Mouse (Mus musculus): ENCODE results near the gene Zkscan16. TPM values are rescaled to one million over a fixed set of nuclear protein-coding genes. Genes with fewer than 3 reads are reported as not detected.
A peak's percentile ranks its signal among the peaks of the same experiment; 100 is the strongest.

Zkscan16 gene
- total and polyA plus RNA-seq, 3 experiments: not detected

DNA sequence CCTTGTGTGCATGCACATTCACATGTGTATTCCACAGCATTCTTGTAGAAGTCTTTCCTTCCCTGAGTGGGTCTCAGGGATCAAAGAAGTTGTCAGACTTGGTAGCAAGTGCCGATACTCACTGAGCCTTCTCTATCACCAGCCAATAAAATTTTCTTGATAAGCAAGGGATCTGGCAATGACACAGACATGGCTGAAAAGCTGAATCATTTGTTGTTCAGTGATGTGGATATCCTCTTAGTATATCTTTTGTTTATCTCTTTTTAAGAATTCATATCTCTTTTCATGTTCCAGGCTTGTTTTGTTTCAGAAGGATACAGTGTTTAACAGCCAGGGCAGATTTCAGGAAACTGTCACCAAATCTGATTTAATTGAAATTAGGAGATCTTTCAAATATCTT lies 55.3 kb downstream of the Zkscan16 start:
- peaks cover 7% of the 10 kb centered on the region for H3K79me2 ChIP-seq (ENCODE audit: control insufficient read depth, insufficient read depth, low read length, poor library complexity)
- TF ChIP-seq RCOR1 (IDR thresholded peaks at IDR 0.05; ENCODE audit: low read depth, low read length) (peak; percentile 70), EP300 (IDR thresholded peaks at IDR 0.05; ENCODE audit: low read depth in 1 of 2, low read length in 2 of 2) (peak; percentile 39 to 43; a peak in 1 of 4 replicates), GATA1 (IDR thresholded peaks at IDR 0.05; ENCODE audit: low read depth, low read length) (peak; percentile 67), MAX (IDR thresholded peaks at IDR 0.05; ENCODE audit: low read length) (no peak), TCF12 (IDR thresholded peaks at IDR 0.05; ENCODE audit: low read depth, low read length) (0 out of 2 replicates have a peak, but pooled peaks have one; percentile 16), MYB (IDR thresholded peaks at IDR 0.05; ENCODE audit: low read depth, low read length) (no peak), ETS1 (IDR thresholded peaks at IDR 0.05; ENCODE audit: low read depth, low read length) (peak; percentile 63)
- peak; percentile 47 for DNase-seq (ENCODE audit: low read depth, low spot score)

GRCm38 (mm10) chr4:58999686-59000085 lies 56.3 kb downstream of the Zkscan16 start:
- Histone ChIP-seq H3K9me3 (replicated peaks; ENCODE audit: insufficient read depth, low read length) (no peaks in the 10 kb centered on the region), H3K4me3 (ENCODE audit: control insufficient read depth in 1 of 2, insufficient read depth in 1 of 2, low read depth in 2 of 2, low read length in 2 of 2) (no peak overlapping the region), H3K27me3 (ENCODE audit: control insufficient read depth in 1 of 2, insufficient read depth in 2 of 2, low read length in 2 of 2) (no peaks in the 10 kb centered on the region), H3K27ac (ENCODE audit: control insufficient read depth, low read depth, low read length) (no peak overlapping the region), H3K36me3 (ENCODE audit: control insufficient read depth in 1 of 2, insufficient read depth in 2 of 2, low read length in 2 of 2) (peaks cover 0 to 19% of the 10 kb centered on the region in 2 experiments; a peak in 2 of 4 replicates), H3K79me2 (ENCODE audit: control insufficient read depth, insufficient read depth, low read length, poor library complexity) (peaks cover 16% of the 10 kb centered on the region), H3K4me1 (ENCODE audit: control insufficient read depth in 1 of 2, insufficient read depth in 2 of 2, low read length in 2 of 2) (peaks cover 10 to 20% of the 10 kb centered on the region in 2 experiments), H3K9ac (ENCODE audit: control insufficient read depth, low read depth, low read length, poor library complexity, severe bottlenecking) (no peak overlapping the region)
- DNase-seq (ENCODE audit: low read depth, low spot score): peak; percentile 87
- TF ChIP-seq TBP (IDR thresholded peaks at IDR 0.05; ENCODE audit: low read depth, low read length) (no peak), CTCF (IDR thresholded peaks at IDR 0.05 in 2 of 3, conservative IDR thresholded peaks at IDR 0.05 in 1 of 3; ENCODE audit: control insufficient read depth in 1 of 3, insufficient read depth in 1 of 3, low read depth in 2 of 3, low read length in 3 of 3, poor library complexity in 1 of 3, severe bottlenecking in 1 of 3) (peak; percentile 92 to 93 (median 93)), MXI1 (IDR thresholded peaks at IDR 0.05; ENCODE audit: low read depth, low read length) (peak; percentile 71), SMC3 (IDR thresholded peaks at IDR 0.05; ENCODE audit: low read depth, low read length) (peak; percentile 94), ZC3H11A (IDR thresholded peaks at IDR 0.05; ENCODE audit: low read depth, low read length) (peak; percentile 66), SIN3A (IDR thresholded peaks at IDR 0.05; ENCODE audit: low read length) (peak; percentile 53; the same call in 1 of the 2 replicates), RAD21 (IDR thresholded peaks at IDR 0.05; ENCODE audit: low read depth, low read length) (peak; percentile 82), JUND (IDR thresholded peaks at IDR 0.05; ENCODE audit: low read depth, low read length) (no peak), MYC (IDR thresholded peaks at IDR 0.05; ENCODE audit: low read depth, low read length) (peak; percentile 82; the same call in 1 of the 2 replicates)

More for the DNA sequence above, 55.3 kb downstream of the Zkscan16 start:
- Histone ChIP-seq H3K9me3 (replicated peaks; ENCODE audit: insufficient read depth, low read length) (no peaks in the 10 kb centered on the region), H3K4me1 (ENCODE audit: control insufficient read depth in 1 of 2, insufficient read depth in 2 of 2, low read length in 2 of 2) (peaks cover 7 to 17% of the 10 kb centered on the region in 2 experiments), H3K36me3 (ENCODE audit: control insufficient read depth in 1 of 2, insufficient read depth in 2 of 2, low read length in 2 of 2) (peaks cover 0 to 14% of the 10 kb centered on the region in 2 experiments; a peak in 2 of 4 replicates), H3K27ac (ENCODE audit: control insufficient read depth, low read depth, low read length) (no peak overlapping the region), H3K27me3 (ENCODE audit: control insufficient read depth in 1 of 2, insufficient read depth in 2 of 2, low read length in 2 of 2) (no peaks in the 10 kb centered on the region), H3K4me3 (ENCODE audit: control insufficient read depth in 1 of 2, insufficient read depth in 1 of 2, low read depth in 2 of 2, low read length in 2 of 2) (peak overlapping the region in 1 of 2 experiments; percentile 12; a peak in 1 of 4 replicates), H3K9ac (ENCODE audit: control insufficient read depth, low read depth, low read length, poor library complexity, severe bottlenecking) (no peak overlapping the region)

All from MEL (cell line).